8 mouse cellular contexts compared by ENCODE assay signal in genomic region chr4:106562837-106563790, GRCm38 (mm10). TPM values are rescaled to one million over a fixed set of nuclear protein-coding genes. Genes with fewer than 3 reads are reported as not detected.
DNase-seq lines count a peak whose midpoint lies in the region; ATAC-seq and TF ChIP-seq lines count a peak whose summit lies in the region.

No protein-coding gene starts in this region.

- 32% methylated on average over 9 of the region's 9 CpGs for WGBS in intestine, embryonic 16.5 days

- no peak for TF ChIP-seq EP300 in ES-Bruce4 (IDR thresholded peaks at IDR 0.05; ENCODE audit: insufficient read depth, low read depth, low read length)

- no peak for TF ChIP-seq POLR2A in ES-Bruce4 (IDR thresholded peaks at IDR 0.05; ENCODE audit: insufficient read depth, low read length)

- peaks cover 43% of the 10 kb centered on the region for H3K36me3 ChIP-seq in ES-Bruce4 (ENCODE audit: control insufficient read depth, insufficient read depth, low read length, poor library complexity, severe bottlenecking)
- peaks cover 4% of the 10 kb centered on the region for H3K36me3 ChIP-seq in intestine, embryonic 16.5 days (ENCODE audit: control insufficient read depth, insufficient read depth, low read length)

- 0 out of 2 replicates have a peak overlapping the region, but pooled peaks have one; percentile 84 for H3K9ac ChIP-seq in ES-Bruce4 (ENCODE audit: low read depth, poor library complexity, severe bottlenecking)
- peak overlapping the region; percentile 34 for H3K9ac ChIP-seq in intestine, embryonic 16.5 days (ENCODE audit: low read depth, low read length)

- DNase-seq in embryo, embryonic 9.5 days (ENCODE audit: extremely low spot score): peak; percentile 46
- no peak for DNase-seq in ovary, postnatal 36 days (ENCODE audit: low spot score)
- DNase-seq in adrenal gland, postnatal 14 days: no peak
- no peak for DNase-seq in adrenal gland, adult 8-10 months
- no peak for DNase-seq in frontal cortex, postnatal 25 days (ENCODE audit: low spot score in 2 of 2)

- TF ChIP-seq CTCF in ES-Bruce4 (IDR thresholded peaks at IDR 0.05; ENCODE audit: low read depth, low read length): no peak

- H3K27ac ChIP-seq in ES-Bruce4 (ENCODE audit: insufficient read depth, low read length): no peak overlapping the region
- no peak overlapping the region for H3K27ac ChIP-seq in intestine, embryonic 16.5 days (ENCODE audit: low read length)

- no peaks in the 10 kb centered on the region for H3K4me1 ChIP-seq in ES-Bruce4 (ENCODE audit: control insufficient read depth, insufficient read depth, low read length)
- peaks cover 29% of the 10 kb centered on the region for H3K4me1 ChIP-seq in intestine, embryonic 16.5 days (ENCODE audit: control insufficient read depth, insufficient read depth, low read length)

- no peaks in the 10 kb centered on the region for H3K9me3 ChIP-seq in ES-Bruce4 (replicated peaks; ENCODE audit: control insufficient read depth, insufficient read depth, low read length, poor library complexity, severe bottlenecking)
- H3K9me3 ChIP-seq in intestine, embryonic 16.5 days (ENCODE audit: control insufficient read depth, low read length): no peaks in the 10 kb centered on the region

- H3K4me3 ChIP-seq in ES-Bruce4 (ENCODE audit: low read depth, low read length): no peak overlapping the region
- peak overlapping the region; percentile 86 for H3K4me3 ChIP-seq in intestine, embryonic 16.5 days (ENCODE audit: low read length)

- ATAC-seq in intestine, embryonic 16.5 days: no peak
- peak; percentile 82 for ATAC-seq in megakaryocyte, adult 5-6 weeks (ENCODE audit: poor library complexity, severe bottlenecking)

- H3K27me3 ChIP-seq in ES-Bruce4 (ENCODE audit: control insufficient read depth, insufficient read depth, low read length, poor library complexity, severe bottlenecking): no peaks in the 10 kb centered on the region
- no peaks in the 10 kb centered on the region for H3K27me3 ChIP-seq in intestine, embryonic 16.5 days (replicated peaks; ENCODE audit: control insufficient read depth, insufficient read depth, low read length)

- H3K4me2 ChIP-seq in intestine, embryonic 16.5 days (ENCODE audit: low read depth, low read length): peak overlapping the region; percentile 93

RNA-seq across cellular contexts. Expression of gene Dhcr24, which starts 2.3 kb away (rescaled TPM):
- 77.5 and 85.2 TPM in 2 replicates for polyA plus RNA-seq in ES-Bruce4 (2011; ENCODE audit: insufficient read depth, insufficient read length, low read depth, missing spikeins)
- 5.5 and 6.4 TPM in 2 replicates for polyA plus RNA-seq in intestine, embryonic 16.5 days (2015; fragmentation: Nextera tagmentation; extraction: Ambion mirVana)
- 6.2 and 7.6 TPM in 2 replicates for total RNA-seq in megakaryocyte, adult 5-6 weeks (2015)
- 5.4 and 5.7 TPM in 2 replicates for total RNA-seq in megakaryocyte, adult 5-6 weeks (2017)
- total RNA-seq in adrenal gland, postnatal 14 days (2021): 48.8 and 110 TPM in 2 replicates
- total RNA-seq in adrenal gland, adult 8-10 months (2022): 100 to 1,000 TPM in 2 of 4 experiments, 10 to 100 TPM in 2; 77.6 to 360 (median 221) TPM

RNA-seq across cellular contexts. Expression of gene Lexm, which starts 53.9 kb away (rescaled TPM):
- 1.3 and 2.0 TPM in 2 replicates for polyA plus RNA-seq in ES-Bruce4 (2011; ENCODE audit: insufficient read depth, insufficient read length, low read depth, missing spikeins)
- polyA plus RNA-seq in intestine, embryonic 16.5 days (2015; fragmentation: Nextera tagmentation; extraction: Ambion mirVana): not detected in 2 replicates
- total RNA-seq in megakaryocyte, adult 5-6 weeks (2015): not detected in 2 replicates
- total RNA-seq in megakaryocyte, adult 5-6 weeks (2017): not detected in 2 replicates
- not detected in 2 replicates for total RNA-seq in adrenal gland, postnatal 14 days (2021)
- not detected for total RNA-seq in adrenal gland, adult 8-10 months (2022)

RNA-seq across cellular contexts. Expression of gene Ttc22, which starts 59.1 kb away (rescaled TPM):
- not detected in 2 replicates for polyA plus RNA-seq in ES-Bruce4 (2011; ENCODE audit: insufficient read depth, insufficient read length, low read depth, missing spikeins)
- polyA plus RNA-seq in intestine, embryonic 16.5 days (2015; fragmentation: Nextera tagmentation; extraction: Ambion mirVana): 15.1 and 20.1 TPM in 2 replicates
- total RNA-seq in megakaryocyte, adult 5-6 weeks (2015): not detected in 2 replicates
- total RNA-seq in megakaryocyte, adult 5-6 weeks (2017): not detected in 2 replicates
- not detected in 2 replicates for total RNA-seq in adrenal gland, postnatal 14 days (2021)
- total RNA-seq in adrenal gland, adult 8-10 months (2022): under 1 TPM in 1 of 4 experiments, not detected in 3; 0.10 TPM
